Mouse (Mus musculus) embryonic facial prominence, embryonic 15.5 days (tissue): ENCODE measurements around the gene Slc12a5. TPM values are rescaled to one million over a fixed set of nuclear protein-coding genes. Genes with fewer than 3 reads are reported as not detected.

ENCODE experiments used
- ATAC-seq: fragments of 200-750 bp; cut with Nextera tagmentation; 2 replicates; pipeline ENCODE4 v1.8.0; 2017; ENCODE audit warnings: low read depth, moderate TSS enrichment; ENCODE audit not compliant: insufficient number of reproducible peaks, low FRiP score, low TSS enrichment
- H3K27ac ChIP-seq: fragments of 300-500 bp; sonication (generic); replicated peaks from 2 replicates; pipeline ENCODE4 v1.5.1; 2015; ENCODE audit warnings: mild to moderate bottlenecking, inconsistent platforms
- H3K27me3 ChIP-seq: fragments of 300-500 bp; sonication (generic); 2 replicates; pipeline ENCODE4 v1.6.1; 2015; ENCODE audit warnings: inconsistent platforms
- H3K36me3 ChIP-seq: fragments of 300-500 bp; sonication (generic); 2 replicates; pipeline ENCODE4 v1.6.1; 2015; ENCODE audit warnings: mild to moderate bottlenecking, inconsistent platforms
- H3K4me1 ChIP-seq: fragments of 300-500 bp; sonication (generic); 2 replicates; pipeline ENCODE4 v1.6.1; 2015; ENCODE audit warnings: inconsistent platforms
- H3K4me2 ChIP-seq: fragments of 300-500 bp; sonication (generic); replicated peaks from 2 replicates; pipeline ENCODE4 v1.6.1; 2015; ENCODE audit warnings: mild to moderate bottlenecking, inconsistent platforms
- H3K4me3 ChIP-seq: fragments of 300-500 bp; sonication (generic); replicated peaks from 2 replicates; pipeline ENCODE4 v1.5.1; 2015; ENCODE audit warnings: mild to moderate bottlenecking, inconsistent platforms
- H3K9ac ChIP-seq: fragments of 300-500 bp; sonication (generic); 2 replicates; pipeline ENCODE4 v1.6.1; 2015; ENCODE audit warnings: inconsistent platforms
- H3K9me3 ChIP-seq: fragments of 300-500 bp; sonication (generic); replicated peaks from 2 replicates; pipeline ENCODE4 v1.6.1; 2016; ENCODE audit warnings: inconsistent platforms
- WGBS: fragments of 180-500 bp; shearing (Covaris S2); methylation state at CpG from one replicate; pipeline ENCODE4 v1.1.7; 2015; 5-methylcytosine and 5-hydroxymethylcytosine counted together
- polyA plus RNA-seq: library from polyadenylated mRNA; unstranded; fragments of >200 nt; fragmentation: Nextera tagmentation; extraction: Ambion mirVana; gene quantifications from 2 replicates; pipeline ENCODE4 v1.2.1, GENCODE M21; 2015

Gene Slc12a5
- 0.72 and 0.85 TPM in 2 replicates for polyA plus RNA-seq

GRCm38 (mm10) chr2:164960716-164961441 is at the start of gene Slc12a5:
Gene Slc12a5 (plus strand): TSS chr2:164960802.
- peak within 1 kb of the TSS; percentile 65 for H3K4me2 ChIP-seq
- H3K9ac ChIP-seq: 0 out of 2 replicates have a peak within 1 kb of the TSS, but pooled peaks have one; percentile 22
- no peak within 1 kb of the TSS for H3K27ac ChIP-seq
- H3K4me1 ChIP-seq: peaks cover 11% of the 10 kb centered on the region; the same call in 1 of the 2 replicates
- peak; percentile 44; the same call in 1 of the 2 replicates for ATAC-seq
- H3K27me3 ChIP-seq: peaks cover 14% of the 10 kb centered on the region
- WGBS: 1% methylated on average over 40 of the region's 54 CpGs
- peak within 1 kb of the TSS; percentile 54 for H3K4me3 ChIP-seq
- H3K9me3 ChIP-seq: no peaks in the 10 kb centered on the region
- H3K36me3 ChIP-seq: no peaks in the 10 kb centered on the region

- ATAC-seq: peak; percentile 89
- peaks cover 22% of the 10 kb centered on the region for H3K4me1 ChIP-seq
- H3K27me3 ChIP-seq: no peaks in the 10 kb centered on the region
- peaks cover 28% of the 10 kb centered on the region for H3K36me3 ChIP-seq
- peak within 1 kb of the TSS; percentile 83 for H3K4me2 ChIP-seq
- H3K4me3 ChIP-seq: peak within 1 kb of the TSS; percentile 89
- H3K27ac ChIP-seq: peak within 1 kb of the TSS; percentile 99
- H3K9me3 ChIP-seq: peaks cover under 1% of the 10 kb centered on the region; the same call in 1 of the 2 replicates
- H3K9ac ChIP-seq: peak within 1 kb of the TSS; percentile 91
- under 1% methylated on average over 90 of the region's 91 CpGs for WGBS
Observed at GRCm38 (mm10) chr2:164911086-164912048, 49.2 kb upstream of the Slc12a5 start, which contains the start of gene Zfp335. Gene Zfp335 (minus strand): TSS chr2:164911757.

GRCm38 (mm10) chr2:164912151-164912550 is 48.5 kb upstream of the Slc12a5 start:
- no peak for ATAC-seq

GRCm38 (mm10) chr2:164912749-164913427 is 47.7 kb upstream of the Slc12a5 start:
- H3K4me3 ChIP-seq: peak overlapping the region; percentile 89; the same call in 1 of the 2 replicates
- WGBS: 94% methylated on average over 7 of the region's 9 CpGs
- H3K27me3 ChIP-seq: no peaks in the 10 kb centered on the region
- peak overlapping the region; percentile 83; the same call in 1 of the 2 replicates for H3K4me2 ChIP-seq
- H3K27ac ChIP-seq: peak overlapping the region; percentile 99; the same call in 1 of the 2 replicates
- peaks cover 13% of the 10 kb centered on the region for H3K36me3 ChIP-seq
- H3K4me1 ChIP-seq: peaks cover 22% of the 10 kb centered on the region
- no peak for ATAC-seq
- no peak overlapping the region for H3K9ac ChIP-seq
- H3K9me3 ChIP-seq: no peaks in the 10 kb centered on the region

More at GRCm38 (mm10) chr2:164912151-164912550, 48.5 kb upstream of the Slc12a5 start:
- Histone ChIP-seq H3K27me3 (no peaks in the 10 kb centered on the region), H3K9me3 (no peaks in the 10 kb centered on the region), H3K4me1 (peaks cover 22% of the 10 kb centered on the region), H3K9ac (peak overlapping the region; percentile 91), H3K4me2 (peak overlapping the region; percentile 83), H3K27ac (peak overlapping the region; percentile 99), H3K36me3 (peaks cover 20% of the 10 kb centered on the region), H3K4me3 (peak overlapping the region; percentile 89)
- WGBS: 5% methylated on average over 12 of the region's 12 CpGs

DNA sequence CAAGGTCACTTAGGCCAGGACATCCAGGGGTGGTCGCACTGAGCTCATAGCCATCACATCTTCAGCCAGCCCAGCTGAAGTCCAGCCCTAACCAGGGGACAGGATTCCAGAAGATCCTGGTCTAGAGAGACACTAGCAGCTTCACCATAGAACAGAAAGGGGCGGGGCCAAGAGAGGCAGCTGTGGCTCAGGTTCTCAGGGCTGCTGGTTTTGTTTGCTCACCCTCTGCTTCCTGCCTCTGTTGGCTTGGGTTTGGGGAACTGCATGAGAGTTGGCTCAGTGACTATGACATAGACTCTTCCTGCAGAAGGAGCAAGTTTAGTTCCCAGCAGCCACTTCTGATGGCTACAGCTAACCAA is 47.2 kb upstream of the Slc12a5 start:
- ATAC-seq: no peak
- H3K27ac ChIP-seq: no peak overlapping the region

DNA sequence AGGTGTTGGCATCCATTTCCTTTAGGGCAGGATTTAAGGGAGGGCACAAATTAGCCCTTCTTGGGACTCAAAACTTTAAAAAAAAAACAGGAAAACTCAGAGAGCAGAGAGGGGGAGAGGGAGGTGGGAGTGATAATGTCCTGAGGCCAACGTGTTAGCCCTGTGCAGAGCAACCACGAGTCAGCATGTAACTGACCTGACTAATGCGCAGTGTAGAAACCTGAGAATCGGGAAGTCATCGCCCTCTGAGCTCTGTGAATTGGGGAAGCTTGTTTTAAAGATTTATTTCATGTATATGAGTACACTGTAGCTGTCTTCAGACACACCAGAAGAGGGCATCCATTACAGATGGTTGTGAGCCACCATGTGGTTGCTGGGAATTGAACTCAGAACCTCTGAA is 43.8 kb upstream of the Slc12a5 start:
- Histone ChIP-seq H3K4me3 (no peak overlapping the region), H3K4me2 (no peak overlapping the region), H3K27ac (no peak overlapping the region), H3K9ac (no peak overlapping the region), H3K4me1 (peaks cover 6% of the 10 kb centered on the region), H3K27me3 (no peaks in the 10 kb centered on the region), H3K9me3 (no peaks in the 10 kb centered on the region), H3K36me3 (0 out of 2 replicates have a peak, but pooled peaks cover 11% of the 10 kb centered on the region)
- no peak for ATAC-seq
- 61% methylated on average over 5 of the region's 5 CpGs for WGBS

More for the DNA sequence above, 47.2 kb upstream of the Slc12a5 start:
- Histone ChIP-seq H3K36me3 (peaks cover 8% of the 10 kb centered on the region), H3K4me3 (no peak overlapping the region), H3K9me3 (no peaks in the 10 kb centered on the region), H3K4me1 (peaks cover 22% of the 10 kb centered on the region), H3K9ac (no peak overlapping the region), H3K27me3 (no peaks in the 10 kb centered on the region), H3K4me2 (no peak overlapping the region)
- 88% methylated on average over 2 of the region's 2 CpGs for WGBS

DNA sequence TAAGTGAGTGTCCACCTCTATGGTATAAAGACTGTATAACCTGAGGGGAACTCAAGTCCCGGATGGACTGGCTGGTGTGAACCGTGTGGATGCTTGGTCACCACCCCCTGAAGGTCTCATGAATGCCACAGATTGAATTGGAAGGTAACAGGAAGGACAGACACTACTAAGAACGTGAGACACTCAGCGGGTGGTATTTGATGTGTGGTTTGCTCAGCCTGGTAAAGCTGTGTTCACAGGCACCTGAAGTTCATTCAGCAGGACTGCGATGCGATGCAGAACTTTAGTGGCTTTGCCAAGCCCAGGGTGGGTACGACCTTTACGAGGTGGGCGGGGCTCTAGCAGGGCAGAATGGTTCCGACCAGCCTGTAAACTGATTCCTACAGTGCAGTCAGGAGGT is 43.2 kb upstream of the Slc12a5 start:
- no peaks in the 10 kb centered on the region for H3K27me3 ChIP-seq
- ATAC-seq: no peak
- no peak overlapping the region for H3K4me2 ChIP-seq
- H3K4me3 ChIP-seq: no peak overlapping the region
- H3K9me3 ChIP-seq: no peaks in the 10 kb centered on the region
- 55% methylated on average over 10 of the region's 10 CpGs for WGBS
- H3K27ac ChIP-seq: no peak overlapping the region
- H3K36me3 ChIP-seq: 0 out of 2 replicates have a peak, but pooled peaks cover 11% of the 10 kb centered on the region
- no peak overlapping the region for H3K9ac ChIP-seq
- peaks cover 3% of the 10 kb centered on the region for H3K4me1 ChIP-seq

DNA sequence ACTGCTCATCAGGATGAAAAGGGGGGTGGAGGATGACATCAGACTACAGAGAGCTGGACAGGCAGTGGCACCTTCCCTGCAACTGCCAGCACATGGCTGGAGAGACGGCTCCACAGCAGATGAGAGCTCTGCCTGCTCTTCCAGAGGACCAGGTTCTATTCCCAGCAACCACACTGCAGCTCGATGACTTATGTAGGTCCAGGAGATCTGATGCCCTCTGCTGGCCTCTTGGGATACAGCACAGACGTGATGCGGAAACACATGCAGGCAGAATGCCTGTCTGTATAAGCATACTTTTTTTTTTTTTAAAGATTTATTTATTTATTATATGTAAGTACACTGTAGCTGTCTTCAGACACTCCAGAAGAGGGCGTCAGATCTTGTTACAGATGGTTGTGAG is 42.3 kb upstream of the Slc12a5 start:
- no peaks in the 10 kb centered on the region for H3K27me3 ChIP-seq
- no peak overlapping the region for H3K27ac ChIP-seq
- H3K4me3 ChIP-seq: no peak overlapping the region
- no peaks in the 10 kb centered on the region for H3K9me3 ChIP-seq
- H3K9ac ChIP-seq: no peak overlapping the region
- H3K4me2 ChIP-seq: no peak overlapping the region
- ATAC-seq: no peak
- H3K36me3 ChIP-seq: 0 out of 2 replicates have a peak, but pooled peaks cover 11% of the 10 kb centered on the region
- H3K4me1 ChIP-seq: no peaks in the 10 kb centered on the region
- WGBS: 56% methylated on average over 5 of the region's 5 CpGs

DNA sequence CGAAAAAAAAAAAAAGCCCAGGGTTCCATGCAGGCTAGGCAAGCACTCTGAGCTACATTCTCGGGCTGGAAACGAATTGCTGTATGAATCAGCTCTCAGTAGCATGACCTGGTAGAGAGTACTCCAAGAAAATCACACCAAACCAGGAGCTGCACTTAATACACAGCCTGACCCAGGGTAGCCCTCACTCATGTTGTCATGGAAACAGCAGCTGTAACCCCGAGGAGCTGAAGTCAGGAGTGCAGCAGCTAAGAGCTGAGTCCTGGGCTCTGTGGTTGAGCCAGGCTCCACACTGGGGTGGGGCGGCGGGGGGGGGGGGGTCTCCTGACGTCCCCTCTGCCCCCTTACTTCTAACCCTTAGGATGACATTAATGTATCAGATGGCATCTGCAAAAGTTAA is 38.6 kb upstream of the Slc12a5 start:
- Histone ChIP-seq H3K36me3 (0 out of 2 replicates have a peak, but pooled peaks cover 11% of the 10 kb centered on the region), H3K27me3 (no peaks in the 10 kb centered on the region), H3K4me1 (peaks cover 5% of the 10 kb centered on the region), H3K4me2 (no peak overlapping the region), H3K27ac (no peak overlapping the region), H3K4me3 (no peak overlapping the region), H3K9me3 (no peaks in the 10 kb centered on the region), H3K9ac (no peak overlapping the region)
- no peak for ATAC-seq
- WGBS: 60% methylated on average over 7 of the region's 7 CpGs

DNA sequence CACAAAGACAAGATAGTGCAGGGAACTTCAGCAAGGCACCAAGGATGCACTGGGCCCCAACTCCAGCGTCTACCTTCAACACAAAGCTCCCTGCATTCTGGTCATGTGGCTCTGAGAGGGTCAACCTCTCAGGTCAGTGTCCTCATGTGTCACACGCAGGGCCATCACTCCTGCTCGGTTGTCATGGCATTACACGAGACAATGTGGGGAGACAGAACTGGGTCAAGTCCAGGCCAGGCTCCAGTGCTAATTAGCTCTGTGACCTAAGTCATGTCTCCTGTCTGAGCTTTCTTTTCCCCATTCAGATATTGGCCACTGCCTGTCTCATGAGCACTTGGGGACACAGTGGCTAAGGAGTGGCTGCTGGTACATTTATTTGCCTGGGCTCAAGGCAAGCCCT is 37.3 kb upstream of the Slc12a5 start:
- no peak overlapping the region for H3K4me3 ChIP-seq
- H3K9me3 ChIP-seq: no peaks in the 10 kb centered on the region
- peaks cover 5% of the 10 kb centered on the region for H3K4me1 ChIP-seq
- 71% methylated on average over 4 of the region's 4 CpGs for WGBS
- H3K36me3 ChIP-seq: 0 out of 2 replicates have a peak, but pooled peaks cover 11% of the 10 kb centered on the region
- H3K27me3 ChIP-seq: no peaks in the 10 kb centered on the region
- no peak overlapping the region for H3K4me2 ChIP-seq
- no peak overlapping the region for H3K9ac ChIP-seq
- ATAC-seq: no peak
- H3K27ac ChIP-seq: no peak overlapping the region
